Mouse (Mus musculus) bone marrow, adult 2 months (tissue): ENCODE data around the gene Gm10945.

ENCODE experiments used
- CTCF ChIP-seq: fragments of 200-500 bp; IDR thresholded peaks from 2 replicates; pipeline ENCODE4 v1.5.1; 2011; ENCODE audit warnings: low read length, control low read depth; ENCODE audit not compliant: control insufficient read depth, insufficient read depth
- POLR2A ChIP-seq: fragments of 200-500 bp; IDR thresholded peaks from 2 replicates; pipeline ENCODE4 v1.6.1; 2011; ENCODE audit warnings: low read depth, mild to moderate bottlenecking, control low read depth, low read length, borderline replicate concordance; ENCODE audit not compliant: control insufficient read depth

- TF ChIP-seq CTCF (peak; percentile 43; the same call in 1 of the 2 replicates), POLR2A (no peak)
Observed at GRCm38 (mm10) chr10:6694218-6694850, 67.2 kb downstream of the Gm10945 start.
